9 mouse cellular contexts compared by ENCODE assay signal in the genomic region with DNA sequence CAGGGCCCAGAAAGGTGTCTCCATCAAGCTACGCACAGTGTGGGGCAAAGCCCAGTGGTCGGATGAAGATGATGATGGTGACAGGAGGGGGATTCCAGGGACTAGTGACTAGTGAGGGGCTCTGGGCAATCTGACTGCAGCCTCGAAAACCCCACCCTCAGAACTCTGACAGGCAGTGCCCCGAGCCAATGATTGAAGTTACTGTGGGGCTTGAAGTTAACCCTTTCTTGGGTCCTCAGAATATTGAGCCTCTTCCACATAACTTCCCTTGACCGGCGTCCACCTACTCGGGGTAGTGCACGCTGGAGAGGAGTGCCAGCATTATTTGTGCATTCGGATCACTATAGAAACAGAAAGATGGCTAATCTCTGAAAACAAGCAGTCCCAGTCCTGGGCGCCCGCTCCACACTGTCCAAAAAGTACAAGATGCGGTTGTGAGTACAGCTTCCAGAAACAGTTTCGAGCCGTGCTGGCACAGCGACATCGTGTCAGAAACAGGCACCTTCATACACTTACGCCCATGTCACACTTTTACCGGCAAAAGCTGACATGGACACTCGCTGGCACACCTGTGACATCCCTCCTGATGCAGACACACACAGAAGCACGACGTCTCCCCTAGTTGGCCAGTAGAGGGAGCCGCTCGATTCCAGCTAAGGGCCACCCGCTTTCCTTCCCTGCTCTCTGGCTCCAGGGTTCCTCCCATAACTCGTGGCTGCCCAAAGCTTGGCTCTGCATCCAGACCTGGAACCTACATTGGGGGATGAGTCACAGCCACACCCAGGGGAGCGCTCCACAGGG. TPM values are rescaled to one million over a fixed set of nuclear protein-coding genes. Genes with fewer than 3 reads are reported as not detected.
DNase-seq lines count a peak whose midpoint lies in the region; ATAC-seq and TF ChIP-seq lines count a peak whose summit lies in the region.
"Had no signal": no experiment of that assay in that cellular context is flagged by ENCODE, and none has a peak within 500 bp of the region (broad histone marks: within the 10 kb centered on the region; RNA-seq: fewer than 3 reads in every experiment).

No protein-coding gene starts in this region.

- TF ChIP-seq POLR2A in limb, embryonic 14.5 days (IDR thresholded peaks at IDR 0.05; ENCODE audit: borderline replicate concordance, extremely low read depth, insufficient read depth, insufficient read length): no peak

- peak; percentile 13; the same call in 1 of the 2 replicates for ATAC-seq in embryonic facial prominence, embryonic 13.5 days (ENCODE audit: insufficient number of reproducible peaks, insufficient read depth, low FRiP score, low TSS enrichment, low read depth)
- ATAC-seq in limb, embryonic 14.5 days (ENCODE audit: low FRiP score, low read depth): peak; percentile 54
- peak; percentile 72 for ATAC-seq in midbrain, embryonic 15.5 days (replicated peaks)

- H3K9me3 ChIP-seq in embryonic facial prominence, embryonic 13.5 days: no peaks in the 10 kb centered on the region
- H3K9me3 ChIP-seq in limb, embryonic 14.5 days (ENCODE audit: control insufficient read depth, low read length): no peaks in the 10 kb centered on the region
- H3K9me3 ChIP-seq in midbrain, embryonic 15.5 days: no peaks in the 10 kb centered on the region

- H3K27me3 ChIP-seq in embryonic facial prominence, embryonic 13.5 days: no peaks in the 10 kb centered on the region
- no peaks in the 10 kb centered on the region for H3K27me3 ChIP-seq in limb, embryonic 14.5 days (ENCODE audit: control insufficient read depth, insufficient read depth, low read length)
- H3K27me3 ChIP-seq in midbrain, embryonic 15.5 days (replicated peaks): no peaks in the 10 kb centered on the region

- DNase-seq in A20 (ENCODE audit: low read depth, low spot score): peak; percentile 84
- peak; percentile 83 for DNase-seq in adrenal gland, postnatal 25 days
- DNase-seq in heart, adult 9 months (ENCODE audit: low spot score in 2 of 2): peak; percentile 90 to 92
- DNase-seq in kidney, adult 9 months: peak; percentile 92
- peak; percentile 95 for DNase-seq in limb, embryonic 14.5 days (ENCODE audit: low spot score)
- DNase-seq in spleen, postnatal 36 days (ENCODE audit: low spot score in 2 of 2): peak; percentile 70 to 76

- peak overlapping the region; percentile 91 for H3K4me3 ChIP-seq in embryonic facial prominence, embryonic 13.5 days
- H3K4me3 ChIP-seq in limb, embryonic 14.5 days (replicated peaks; ENCODE audit: low read length): peak overlapping the region; percentile 78
- peak overlapping the region; percentile 97 for H3K4me3 ChIP-seq in midbrain, embryonic 15.5 days

- under 1% methylated on average over 26 of the region's 26 CpGs for WGBS in embryonic facial prominence, embryonic 13.5 days
- 1% methylated on average over 24 of the region's 26 CpGs for WGBS in limb, embryonic 14.5 days
- WGBS in midbrain, embryonic 15.5 days: under 1% methylated on average over 26 of the region's 26 CpGs

- H3K36me3 ChIP-seq in embryonic facial prominence, embryonic 13.5 days: 0 out of 2 replicates have a peak, but pooled peaks cover under 1% of the 10 kb centered on the region
- no peaks in the 10 kb centered on the region for H3K36me3 ChIP-seq in limb, embryonic 14.5 days (ENCODE audit: control insufficient read depth, insufficient read depth, low read length)
- H3K36me3 ChIP-seq in midbrain, embryonic 15.5 days (replicated peaks): no peaks in the 10 kb centered on the region

- H3K27ac ChIP-seq in embryonic facial prominence, embryonic 13.5 days: peak overlapping the region; percentile 99
- H3K27ac ChIP-seq in limb, embryonic 14.5 days (replicated peaks; ENCODE audit: low read depth, low read length): peak overlapping the region; percentile 94
- peak overlapping the region; percentile 99 for H3K27ac ChIP-seq in midbrain, embryonic 15.5 days

- H3K9ac ChIP-seq in embryonic facial prominence, embryonic 13.5 days: peak overlapping the region; percentile 87
- H3K9ac ChIP-seq in limb, embryonic 14.5 days (ENCODE audit: low read depth, low read length, severe bottlenecking): peak overlapping the region; percentile 70
- H3K9ac ChIP-seq in midbrain, embryonic 15.5 days: peak overlapping the region; percentile 98

- peak overlapping the region; percentile 77 for H3K4me2 ChIP-seq in embryonic facial prominence, embryonic 13.5 days
- peak overlapping the region; percentile 97 for H3K4me2 ChIP-seq in limb, embryonic 14.5 days (replicated peaks; ENCODE audit: low read depth, low read length, severe bottlenecking)
- H3K4me2 ChIP-seq in midbrain, embryonic 15.5 days: peak overlapping the region; percentile 97

- H3K4me1 ChIP-seq in embryonic facial prominence, embryonic 13.5 days: peaks cover 28% of the 10 kb centered on the region
- peaks cover 24% of the 10 kb centered on the region for H3K4me1 ChIP-seq in limb, embryonic 14.5 days (ENCODE audit: control insufficient read depth, insufficient read depth, low read length)
- peaks cover 45% of the 10 kb centered on the region for H3K4me1 ChIP-seq in midbrain, embryonic 15.5 days

RNA-seq across cellular contexts. Expression of a gene that starts 2.8 kb away (rescaled TPM):
- total RNA-seq in adrenal gland, postnatal 25 days (2021): 56.0 and 82.0 TPM in 2 replicates
- polyA plus RNA-seq in embryonic facial prominence, embryonic 13.5 days (2015; fragmentation: Nextera tagmentation; extraction: Ambion mirVana): 18.2 and 19.3 TPM in 2 replicates
- 41.2 and 53.7 TPM in 2 replicates for polyA plus RNA-seq in limb, embryonic 14.5 days (2012; rRNA removed)
- polyA plus RNA-seq in limb, embryonic 14.5 days (2014; fragmentation: Nextera tagmentation; extraction: Ambion mirVana): 20.5 and 22.7 TPM in 2 replicates
- polyA plus RNA-seq in midbrain, embryonic 15.5 days (2015; fragmentation: Nextera tagmentation; extraction: Ambion mirVana): 12.5 and 13.0 TPM in 2 replicates

RNA-seq across cellular contexts. Expression of a gene that starts 25.1 kb away (rescaled TPM):
- not detected in 2 replicates for total RNA-seq in adrenal gland, postnatal 25 days (2021)
- 2.8 and 2.9 TPM in 2 replicates for polyA plus RNA-seq in embryonic facial prominence, embryonic 13.5 days (2015; fragmentation: Nextera tagmentation; extraction: Ambion mirVana)
- 0.33 and 0.91 TPM in 2 replicates for polyA plus RNA-seq in limb, embryonic 14.5 days (2012; rRNA removed)
- polyA plus RNA-seq in limb, embryonic 14.5 days (2014; fragmentation: Nextera tagmentation; extraction: Ambion mirVana): 0.40 TPM in 1 of 2 replicates, not detected in the other
- polyA plus RNA-seq in midbrain, embryonic 15.5 days (2015; fragmentation: Nextera tagmentation; extraction: Ambion mirVana): not detected in 2 replicates
- total RNA-seq: adrenal gland, postnatal 4 days had no signal

RNA-seq across cellular contexts. Expression of a gene that starts 38.9 kb away (rescaled TPM):
- total RNA-seq in adrenal gland, postnatal 25 days (2021): not detected in 2 replicates
- not detected in 2 replicates for polyA plus RNA-seq in embryonic facial prominence, embryonic 13.5 days (2015; fragmentation: Nextera tagmentation; extraction: Ambion mirVana)
- not detected in 2 replicates for polyA plus RNA-seq in limb, embryonic 14.5 days (2012; rRNA removed)
- not detected in 2 replicates for polyA plus RNA-seq in limb, embryonic 14.5 days (2014; fragmentation: Nextera tagmentation; extraction: Ambion mirVana)
- polyA plus RNA-seq in midbrain, embryonic 15.5 days (2015; fragmentation: Nextera tagmentation; extraction: Ambion mirVana): not detected in 2 replicates
- total RNA-seq: adrenal gland, postnatal 4 days had no signal

Comparison
In these comparisons a context has a peak if more than half of its experiments do, and no peak if none do; other contexts are left out.
1. Peak in every context shown above with its lines: DNase-seq, ATAC-seq, H3K4me3 ChIP-seq and H3K27ac ChIP-seq.
2. ATAC-seq: peak in every context shown above with its lines; median percentile 72 in midbrain, embryonic 15.5 days; 54 in limb, embryonic 14.5 days; 13 in embryonic facial prominence, embryonic 13.5 days.